Mouse (Mus musculus) E14TG2a.4 (cell line): ENCODE measurements around the gene Ndufs7.

Source experiments
- CTCF ChIP-seq: conservative IDR thresholded peaks from 2 replicates; pipeline ENCODE4 v1.5.1; 2014; ENCODE audit warnings: low read length
- NANOG ChIP-seq: IDR thresholded peaks from 2 replicates; pipeline ENCODE4 v1.6.1; 2014; ENCODE audit warnings: borderline replicate concordance, low read length, mixed read lengths

DNA sequence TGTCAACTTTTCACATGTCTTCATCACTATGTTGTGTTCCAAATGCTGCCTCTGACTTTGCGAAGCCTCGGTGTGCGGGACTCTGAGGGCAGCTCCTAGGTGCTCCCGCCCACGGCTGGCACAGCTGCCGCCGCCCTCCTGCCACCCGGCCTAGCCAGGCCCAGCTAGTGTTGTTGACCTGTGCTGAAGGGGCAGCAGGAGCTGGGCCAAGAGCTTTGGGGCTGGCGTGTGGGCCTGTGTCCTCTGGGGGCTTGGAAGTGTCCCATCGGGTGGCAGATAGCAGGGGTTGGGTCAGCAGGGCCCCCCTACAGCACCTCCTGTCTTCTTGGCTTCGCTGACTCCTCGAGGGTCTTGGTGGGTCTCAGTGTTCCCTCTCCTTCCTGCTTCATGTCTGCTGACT is 30.4 kb downstream of the Ndufs7 start:
- TF ChIP-seq CTCF = no peak
- TF ChIP-seq NANOG = no peak
